Mouse (Mus musculus) adrenal gland (tissue): ENCODE measurements around the gene Cdh3.

ENCODE experiments used
- intact Hi-C: fragments of 180-260 bp; cut with DNase I; formaldehyde crosslinking; loops from one replicate; pipeline ENCODE4 v1.15.1; 2025
- long read RNA-seq, 2 experiments: library from polyadenylated mRNA; unstranded; transcript quantifications; one replicate each; pipeline ENCODE4 v2.0.0; 2020; ENCODE audit warnings: borderline replicate concordance in 1 of 2; ENCODE audit not compliant: insufficient replicate concordance in 1 of 2

Gene Cdh3
- long read RNA-seq, experiment 1: 0 reads
- long read RNA-seq, experiment 2: 0 reads

- intact Hi-C loops: no loop called here
Observed at GRCm38 (mm10) chr8:106510365-106510975, at the start of gene Cdh3. Gene Cdh3 (plus strand): TSS chr8:106510891.

- intact Hi-C loops: no loop called here
Observed at GRCm38 (mm10) chr8:106462131-106462530, 48.6 kb upstream of the Cdh3 start.

GRCm38 (mm10) chr8:106463795-106464194, 46.9 kb upstream of the Cdh3 start:
- intact Hi-C loops: no loop called here

- intact Hi-C loops: no loop called here
Observed at GRCm38 (mm10) chr8:106469485-106469884, 41.2 kb upstream of the Cdh3 start.

- intact Hi-C loops: no loop called here
Observed at GRCm38 (mm10) chr8:106474001-106474400, 36.7 kb upstream of the Cdh3 start.

- intact Hi-C loops: no loop called here
Observed at GRCm38 (mm10) chr8:106500018-106500685, 10.5 kb upstream of the Cdh3 start, which contains the start of gene 6030452D12Rik. Gene 6030452D12Rik (plus strand): TSS chr8:106500522.

- intact Hi-C loops: no loop called here
Observed at GRCm38 (mm10) chr8:106504241-106504640, 6.5 kb upstream of the Cdh3 start.

GRCm38 (mm10) chr8:106505328-106505965, 5.2 kb upstream of the Cdh3 start:
- intact Hi-C loops: no loop called here

GRCm38 (mm10) chr8:106506106-106506505, 4.6 kb upstream of the Cdh3 start:
- intact Hi-C loops: no loop called here

GRCm38 (mm10) chr8:106507761-106508331, 2.8 kb upstream of the Cdh3 start:
- intact Hi-C loops: no loop called here

- intact Hi-C loops: no loop called here
Observed at GRCm38 (mm10) chr8:106508456-106508855, 2.2 kb upstream of the Cdh3 start.

GRCm38 (mm10) chr8:106509079-106509780, 1.5 kb upstream of the Cdh3 start:
- intact Hi-C loops: no loop called here

GRCm38 (mm10) chr8:106511065-106511501, 392 bp downstream of the Cdh3 start:
- intact Hi-C loops: no loop called here

GRCm38 (mm10) chr8:106511531-106512041, 895 bp downstream of the Cdh3 start:
- intact Hi-C loops: no loop called here

- intact Hi-C loops: no loop called here
Observed at GRCm38 (mm10) chr8:106512475-106513150, 1.9 kb downstream of the Cdh3 start.

- intact Hi-C loops: no loop called here
Observed at GRCm38 (mm10) chr8:106515946-106516479, 5.3 kb downstream of the Cdh3 start.

- intact Hi-C loops: no loop called here
Observed at GRCm38 (mm10) chr8:106516581-106516980, 5.9 kb downstream of the Cdh3 start.

GRCm38 (mm10) chr8:106518763-106519162, 8.1 kb downstream of the Cdh3 start:
- intact Hi-C loops: no loop called here

GRCm38 (mm10) chr8:106520578-106520977, 9.9 kb downstream of the Cdh3 start:
- intact Hi-C loops: no loop called here

- intact Hi-C loops: no loop called here
Observed at GRCm38 (mm10) chr8:106521845-106522244, 11.2 kb downstream of the Cdh3 start.
